Mouse (Mus musculus): Measurements from ENCODE around the gene Rubcnl.

GRCm38 (mm10) chr14:75052451-75052850 lies 36.6 kb downstream of the Rubcnl start:
- peak; percentile 29; the same call in 1 of the 2 replicates for TF ChIP-seq CTCF (IDR thresholded peaks at IDR 0.05; ENCODE audit: low read depth)
- no peak for TF ChIP-seq EP300 (IDR thresholded peaks at IDR 0.05; ENCODE audit: low read depth)
